In genomic region chr11:97718281-97718860, GRCm38 (mm10) we compare ENCODE assay signal across 14 mouse cellular contexts. TPM values are rescaled to one million over a fixed set of nuclear protein-coding genes. Genes with fewer than 3 reads are reported as not detected.
A peak's percentile ranks its signal among the peaks of the same experiment; 100 is the strongest.
DNase-seq lines count a peak whose midpoint lies in the region; ATAC-seq and TF ChIP-seq lines count a peak whose summit lies in the region.
"Had no signal": no experiment of that assay in that cellular context is flagged by ENCODE, and none has a peak within 500 bp of the region (broad histone marks: within the 10 kb centered on the region; RNA-seq: fewer than 3 reads in every experiment).

No protein-coding gene starts in this region.

- DNase-seq in spleen, adult 2 months (ENCODE audit: low read depth in 1 of 2, low spot score in 2 of 2), result peak in 1 of 2 experiments; percentile 55
- no peak for DNase-seq in spleen, adult 12 weeks (ENCODE audit: low spot score)
- no peak for DNase-seq in MEL (ENCODE audit: low read depth, low spot score)
- peak; percentile 59 for DNase-seq in induced T-regulatory cell, adult 2 months (ENCODE audit: low read depth)
- DNase-seq in natural killer cell, adult 2 months (ENCODE audit: low spot score in 2 of 2), result peak; percentile 54 to 63
- DNase-seq in adrenal gland, postnatal 25 days, result no peak
- no peak for DNase-seq in urinary bladder, adult 2 months (ENCODE audit: low spot score)
- no peak for DNase-seq in hindbrain, embryonic 11.5 days (ENCODE audit: low spot score)
- DNase-seq: cerebellum, adult 9-10 months; right cerebral cortex, postnatal 14 days had no signal

- H3K27ac ChIP-seq in spleen, adult 2 months (ENCODE audit: insufficient read depth, low read length), result peak overlapping the region; percentile 56
- H3K27ac ChIP-seq in MEL (ENCODE audit: control insufficient read depth, low read depth, low read length), result peak overlapping the region; percentile 53; the same call in 1 of the 2 replicates
- no peak overlapping the region for H3K27ac ChIP-seq in hindbrain, embryonic 11.5 days (ENCODE audit: low read depth, low read length)
- H3K27ac ChIP-seq: hindbrain, embryonic 15.5 days; kidney, postnatal 0 days; limb, embryonic 12.5 days had no signal

- no peak overlapping the region for H3K4me3 ChIP-seq in spleen, adult 2 months (ENCODE audit: extremely low read depth, insufficient read depth, insufficient read length)
- H3K4me3 ChIP-seq in MEL (ENCODE audit: control insufficient read depth in 1 of 2, insufficient read depth in 1 of 2, low read depth in 2 of 2, low read length in 2 of 2), result no peak overlapping the region
- no peak overlapping the region for H3K4me3 ChIP-seq in hindbrain, embryonic 11.5 days (ENCODE audit: low read depth, low read length)
- H3K4me3 ChIP-seq: heart, embryonic 12.5 days; hindbrain, embryonic 15.5 days; limb, embryonic 12.5 days had no signal

- peak overlapping the region; percentile 12; the same call in 1 of the 2 replicates for H3K9ac ChIP-seq in MEL (ENCODE audit: control insufficient read depth, low read depth, low read length, poor library complexity, severe bottlenecking)
- no peak overlapping the region for H3K9ac ChIP-seq in hindbrain, embryonic 11.5 days (ENCODE audit: low read depth, low read length)
- H3K9ac ChIP-seq: heart, embryonic 12.5 days; hindbrain, embryonic 15.5 days; limb, embryonic 12.5 days had no signal

- TF ChIP-seq EP300 in MEL (IDR thresholded peaks at IDR 0.05; ENCODE audit: low read depth in 1 of 2, low read length in 2 of 2), result no peak

- no peak for TF ChIP-seq CTCF in spleen, adult 2 months (IDR thresholded peaks at IDR 0.05; ENCODE audit: extremely low read depth, insufficient read depth, insufficient read length, insufficient replicate concordance)
- no peak for TF ChIP-seq CTCF in MEL (IDR thresholded peaks at IDR 0.05 in 2 of 3, conservative IDR thresholded peaks at IDR 0.05 in 1 of 3; ENCODE audit: control insufficient read depth in 1 of 3, insufficient read depth in 1 of 3, low read depth in 2 of 3, low read length in 3 of 3, poor library complexity in 1 of 3, severe bottlenecking in 1 of 3)

- H3K36me3 ChIP-seq in spleen, adult 2 months (ENCODE audit: control insufficient read depth, insufficient read depth, low read length), result peaks cover 40% of the 10 kb centered on the region
- peaks cover 3 to 10% of the 10 kb centered on the region in 2 experiments; a peak in 3 of 4 replicates for H3K36me3 ChIP-seq in MEL (ENCODE audit: control insufficient read depth in 1 of 2, insufficient read depth in 2 of 2, low read length in 2 of 2)
- peaks cover 23% of the 10 kb centered on the region for H3K36me3 ChIP-seq in hindbrain, embryonic 11.5 days (ENCODE audit: control insufficient read depth, insufficient read depth, low read length)

- TF ChIP-seq RAD21 in MEL (IDR thresholded peaks at IDR 0.05; ENCODE audit: low read depth, low read length), result no peak

- H3K4me1 ChIP-seq in spleen, adult 2 months (ENCODE audit: control insufficient read depth, insufficient read depth, insufficient read length), result peaks cover 11% of the 10 kb centered on the region; the same call in 1 of the 2 replicates
- peaks cover 0 to 3% of the 10 kb centered on the region in 2 experiments; a peak in 2 of 4 replicates for H3K4me1 ChIP-seq in MEL (ENCODE audit: control insufficient read depth in 1 of 2, insufficient read depth in 2 of 2, low read length in 2 of 2)
- no peaks in the 10 kb centered on the region for H3K4me1 ChIP-seq in hindbrain, embryonic 11.5 days (replicated peaks; ENCODE audit: control insufficient read depth, insufficient read depth, low read length)
- H3K4me1 ChIP-seq: hindbrain, embryonic 15.5 days; limb, embryonic 12.5 days had no signal

- H3K4me2 ChIP-seq in hindbrain, embryonic 11.5 days (replicated peaks; ENCODE audit: low read depth, low read length), result no peak overlapping the region
- H3K4me2 ChIP-seq: heart, embryonic 12.5 days; hindbrain, embryonic 15.5 days; limb, embryonic 12.5 days had no signal

- TF ChIP-seq POLR2A in spleen, adult 2 months (IDR thresholded peaks at IDR 0.05; ENCODE audit: low read depth, low read length), result no peak
- no peak for TF ChIP-seq POLR2A in MEL (IDR thresholded peaks at IDR 0.05; ENCODE audit: control insufficient read depth in 1 of 2, insufficient read depth in 1 of 2, low read depth in 1 of 2, low read length in 2 of 2, poor library complexity in 1 of 2)

- H3K27me3 ChIP-seq in spleen, adult 2 months (ENCODE audit: control insufficient read depth, insufficient read depth, low read length), result no peaks in the 10 kb centered on the region
- H3K27me3 ChIP-seq in MEL (ENCODE audit: control insufficient read depth in 1 of 2, insufficient read depth in 2 of 2, low read length in 2 of 2), result no peaks in the 10 kb centered on the region
- no peaks in the 10 kb centered on the region for H3K27me3 ChIP-seq in hindbrain, embryonic 11.5 days (ENCODE audit: control insufficient read depth, insufficient read depth, low read length)
- H3K27me3 ChIP-seq: heart, embryonic 12.5 days; hindbrain, embryonic 15.5 days; limb, embryonic 12.5 days had no signal

- WGBS in spleen, adult 2 months, result 17% methylated on average over 15 of the region's 15 CpGs
- WGBS in hindbrain, embryonic 11.5 days, result 79% methylated on average over 15 of the region's 15 CpGs

- no peak for ATAC-seq in hindbrain, embryonic 11.5 days (ENCODE audit: low FRiP score)

- no peaks in the 10 kb centered on the region for H3K9me3 ChIP-seq in MEL (replicated peaks; ENCODE audit: insufficient read depth, low read length)
- no peaks in the 10 kb centered on the region for H3K9me3 ChIP-seq in hindbrain, embryonic 11.5 days (ENCODE audit: control insufficient read depth, low read length)
- H3K9me3 ChIP-seq: hindbrain, embryonic 15.5 days had no signal

- no peaks in the 10 kb centered on the region for H3K79me2 ChIP-seq in MEL (ENCODE audit: control insufficient read depth, insufficient read depth, low read length, poor library complexity)

TF ChIP-seq in MEL, 35 proteins besides CTCF, POLR2A, EP300 and RAD21:
- TF ChIP-seq TCF12 (IDR thresholded peaks at IDR 0.05; ENCODE audit: low read depth, low read length) (no peak), CHD2 (IDR thresholded peaks at IDR 0.05; ENCODE audit: low read length) (no peak), BHLHE40 (IDR thresholded peaks at IDR 0.05; ENCODE audit: borderline replicate concordance, low read depth, low read length) (no peak), MEF2A (IDR thresholded peaks at IDR 0.05; ENCODE audit: extremely low read depth, insufficient replicate concordance, low read depth, low read length, poor library complexity, severe bottlenecking) (no peak), MYC (IDR thresholded peaks at IDR 0.05; ENCODE audit: low read depth, low read length) (no peak), POLR2AphosphoS5 (IDR thresholded peaks at IDR 0.05; ENCODE audit: borderline replicate concordance, low read depth, low read length) (no peak)

RNA-seq across cellular contexts. Expression of gene Psmb3, which starts 15.2 kb away (rescaled TPM):
- 151 and 203 TPM in 2 replicates for polyA plus RNA-seq in spleen, adult 2 months (2012; rRNA removed)
- 914 and 1,101 TPM in 2 replicates for total RNA-seq in MEL (2012; rRNA removed)
- polyA plus RNA-seq in MEL (2012; ENCODE audit: insufficient read depth in 1 of 2, insufficient read length in 2 of 2, low read depth in 1 of 2, low replicate concordance in 2 of 2, missing spikeins in 1 of 2), result 100 to 1,000 TPM in 1 of 2 experiments, not detected in 1; 648 TPM
- total RNA-seq in adrenal gland, postnatal 25 days (2021), result 216 and 226 TPM in 2 replicates
- 264 and 322 TPM in 2 replicates for polyA plus RNA-seq in urinary bladder, adult 2 months (2012; rRNA removed)
- 468 and 507 TPM in 2 replicates for polyA plus RNA-seq in hindbrain, embryonic 11.5 days (2014; fragmentation: Nextera tagmentation; extraction: Ambion mirVana)

RNA-seq across cellular contexts. Expression of gene Pcgf2, which starts 18.1 kb away (rescaled TPM):
- polyA plus RNA-seq in spleen, adult 2 months (2012; rRNA removed), result 10.0 and 14.4 TPM in 2 replicates
- total RNA-seq in MEL (2012; rRNA removed), result 12.3 and 20.0 TPM in 2 replicates
- polyA plus RNA-seq in MEL (2012; ENCODE audit: insufficient read depth in 1 of 2, insufficient read length in 2 of 2, low read depth in 1 of 2, low replicate concordance in 2 of 2, missing spikeins in 1 of 2), result 10 to 100 TPM in 1 of 2 experiments, not detected in 1; 38.7 TPM
- 27.0 and 36.1 TPM in 2 replicates for total RNA-seq in adrenal gland, postnatal 25 days (2021)
- polyA plus RNA-seq in urinary bladder, adult 2 months (2012; rRNA removed), result 41.1 and 46.4 TPM in 2 replicates
- polyA plus RNA-seq in hindbrain, embryonic 11.5 days (2014; fragmentation: Nextera tagmentation; extraction: Ambion mirVana), result 16.9 and 18.6 TPM in 2 replicates

RNA-seq across cellular contexts. Expression of gene Pip4k2b, which starts 26.1 kb away (rescaled TPM):
- polyA plus RNA-seq in spleen, adult 2 months (2012; rRNA removed), result 17.6 and 19.1 TPM in 2 replicates
- 34.7 and 40.2 TPM in 2 replicates for total RNA-seq in MEL (2012; rRNA removed)
- 10 to 100 TPM; 43.4 to 57.3 TPM for polyA plus RNA-seq in MEL (2012; ENCODE audit: insufficient read depth in 1 of 2, insufficient read length in 2 of 2, low read depth in 1 of 2, low replicate concordance in 2 of 2, missing spikeins in 1 of 2)
- 28.7 and 30.7 TPM in 2 replicates for total RNA-seq in adrenal gland, postnatal 25 days (2021)
- polyA plus RNA-seq in urinary bladder, adult 2 months (2012; rRNA removed), result 17.2 and 19.1 TPM in 2 replicates
- 2.9 and 3.4 TPM in 2 replicates for polyA plus RNA-seq in hindbrain, embryonic 11.5 days (2014; fragmentation: Nextera tagmentation; extraction: Ambion mirVana)

RNA-seq across cellular contexts. Expression of gene Cisd3, which starts 32.7 kb away (rescaled TPM):
- 17.3 and 18.5 TPM in 2 replicates for polyA plus RNA-seq in spleen, adult 2 months (2012; rRNA removed)
- 1.5 and 1.7 TPM in 2 replicates for total RNA-seq in MEL (2012; rRNA removed)
- 1 to 10 TPM in 1 of 2 experiments, not detected in 1; 6.1 TPM for polyA plus RNA-seq in MEL (2012; ENCODE audit: insufficient read depth in 1 of 2, insufficient read length in 2 of 2, low read depth in 1 of 2, low replicate concordance in 2 of 2, missing spikeins in 1 of 2)
- 164 and 166 TPM in 2 replicates for total RNA-seq in adrenal gland, postnatal 25 days (2021)
- 55.7 and 56.2 TPM in 2 replicates for polyA plus RNA-seq in urinary bladder, adult 2 months (2012; rRNA removed)
- 11.8 and 14.8 TPM in 2 replicates for polyA plus RNA-seq in hindbrain, embryonic 11.5 days (2014; fragmentation: Nextera tagmentation; extraction: Ambion mirVana)

RNA-seq across cellular contexts. Expression of gene Cwc25, which starts 48.0 kb away (rescaled TPM):
- polyA plus RNA-seq in spleen, adult 2 months (2012; rRNA removed), result 6.7 TPM in 2 replicates
- total RNA-seq in MEL (2012; rRNA removed), result 18.1 and 20.8 TPM in 2 replicates
- 10 to 100 TPM in 1 of 2 experiments, not detected in 1; 16.7 TPM for polyA plus RNA-seq in MEL (2012; ENCODE audit: insufficient read depth in 1 of 2, insufficient read length in 2 of 2, low read depth in 1 of 2, low replicate concordance in 2 of 2, missing spikeins in 1 of 2)
- total RNA-seq in adrenal gland, postnatal 25 days (2021), result 19.5 and 22.6 TPM in 2 replicates
- polyA plus RNA-seq in urinary bladder, adult 2 months (2012; rRNA removed), result 15.3 and 16.6 TPM in 2 replicates
- polyA plus RNA-seq in hindbrain, embryonic 11.5 days (2014; fragmentation: Nextera tagmentation; extraction: Ambion mirVana), result 13.1 and 17.0 TPM in 2 replicates

Comparison
In these comparisons a context has a peak if more than half of its experiments do, and no peak if none do; other contexts are left out.
1. DNase-seq: peak in induced T-regulatory cell, adult 2 months (single experiment) and natural killer cell, adult 2 months (2 of 2); none in spleen, adult 12 weeks (single experiment), MEL (single experiment), adrenal gland, postnatal 25 days (single experiment), urinary bladder, adult 2 months (single experiment) and hindbrain, embryonic 11.5 days (single experiment).